Mouse (Mus musculus): Measurements from ENCODE around the gene Fbxw10.

Fbxw10 gene

DNA sequence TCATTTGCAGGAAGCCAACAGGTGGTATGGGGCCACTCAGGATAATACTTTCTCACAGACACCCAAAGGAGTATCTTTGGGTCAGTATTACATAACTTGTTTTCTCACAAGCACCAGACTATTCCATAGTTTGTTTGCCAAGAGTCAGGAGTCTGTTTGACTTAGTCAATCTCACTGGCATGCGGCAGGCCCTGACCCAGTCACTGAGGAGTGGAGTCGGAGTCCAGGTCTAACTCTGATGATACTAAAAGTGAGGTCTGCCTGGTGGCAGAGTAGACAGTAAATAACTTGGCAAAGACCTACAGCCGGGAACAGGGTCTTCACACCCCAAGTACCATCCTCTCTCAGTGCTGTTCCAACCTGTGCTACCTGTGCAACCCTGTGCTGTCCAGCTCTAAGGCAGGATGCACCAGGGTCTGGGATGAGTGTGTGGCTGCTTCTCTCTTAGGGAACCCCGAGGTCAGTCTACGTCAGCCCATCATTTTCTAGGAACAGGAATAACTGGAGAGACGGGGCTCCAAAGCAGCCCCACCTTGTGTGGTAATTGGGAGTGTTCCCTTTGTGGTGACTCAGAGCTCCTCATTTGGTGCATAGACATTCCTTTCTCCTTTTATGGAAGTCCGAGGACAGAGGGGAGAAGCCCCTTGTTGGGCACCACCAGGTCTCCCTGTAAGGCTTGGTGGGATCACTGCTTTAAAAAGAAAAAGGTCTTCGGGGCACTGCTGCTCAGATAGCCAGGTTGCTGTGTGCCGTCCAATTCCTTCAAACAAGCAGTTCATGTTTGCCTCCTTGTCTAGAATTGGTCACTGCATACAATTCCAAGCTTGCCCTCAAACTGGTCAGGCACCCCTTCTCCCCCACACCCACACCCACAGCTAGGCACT lies 21.4 kb upstream of the Fbxw10 start:
- no peaks in the 10 kb centered on the region for H3K27me3 ChIP-seq (ENCODE audit: control insufficient read depth, insufficient read depth, low read length, poor library complexity, severe bottlenecking)
- no peak for DNase-seq (ENCODE audit: low read depth, low spot score)
- H3K36me3 ChIP-seq (ENCODE audit: control insufficient read depth, insufficient read depth, low read length, poor library complexity, severe bottlenecking) = no peaks in the 10 kb centered on the region

GRCm38 (mm10) chr11:62826106-62826733 lies 20.6 kb upstream of the Fbxw10 start:
- DNase-seq (ENCODE audit: low read depth, low spot score) = no peak

GRCm38 (mm10) chr11:62827135-62827534 lies 19.7 kb upstream of the Fbxw10 start:
- Histone ChIP-seq H3K27me3 (ENCODE audit: control insufficient read depth, insufficient read depth, low read length, poor library complexity, severe bottlenecking) (no peaks in the 10 kb centered on the region), H3K36me3 (ENCODE audit: control insufficient read depth, insufficient read depth, low read length, poor library complexity, severe bottlenecking) (no peaks in the 10 kb centered on the region)
- DNase-seq (ENCODE audit: low read depth, low spot score) = no peak

More at GRCm38 (mm10) chr11:62826106-62826733, 20.6 kb upstream of the Fbxw10 start:
- H3K36me3 ChIP-seq (ENCODE audit: control insufficient read depth, insufficient read depth, low read length, poor library complexity, severe bottlenecking) = no peaks in the 10 kb centered on the region
- H3K27me3 ChIP-seq (ENCODE audit: control insufficient read depth, insufficient read depth, low read length, poor library complexity, severe bottlenecking) = no peaks in the 10 kb centered on the region

GRCm38 (mm10) chr11:62827911-62828310 lies 19.0 kb upstream of the Fbxw10 start:
- no peaks in the 10 kb centered on the region for H3K27me3 ChIP-seq (ENCODE audit: control insufficient read depth, insufficient read depth, low read length, poor library complexity, severe bottlenecking)
- DNase-seq (ENCODE audit: low read depth, low spot score) = no peak
- no peaks in the 10 kb centered on the region for H3K36me3 ChIP-seq (ENCODE audit: control insufficient read depth, insufficient read depth, low read length, poor library complexity, severe bottlenecking)

- no peaks in the 10 kb centered on the region; the same call in 1 of the 2 replicates for H3K27me3 ChIP-seq (ENCODE audit: control insufficient read depth, insufficient read depth, low read length, poor library complexity, severe bottlenecking)
- H3K36me3 ChIP-seq (ENCODE audit: control insufficient read depth, insufficient read depth, low read length, poor library complexity, severe bottlenecking) = no peaks in the 10 kb centered on the region
- DNase-seq (ENCODE audit: low read depth, low spot score) = no peak
Measured at GRCm38 (mm10) chr11:62830387-62830786, 16.5 kb upstream of the Fbxw10 start.

DNA sequence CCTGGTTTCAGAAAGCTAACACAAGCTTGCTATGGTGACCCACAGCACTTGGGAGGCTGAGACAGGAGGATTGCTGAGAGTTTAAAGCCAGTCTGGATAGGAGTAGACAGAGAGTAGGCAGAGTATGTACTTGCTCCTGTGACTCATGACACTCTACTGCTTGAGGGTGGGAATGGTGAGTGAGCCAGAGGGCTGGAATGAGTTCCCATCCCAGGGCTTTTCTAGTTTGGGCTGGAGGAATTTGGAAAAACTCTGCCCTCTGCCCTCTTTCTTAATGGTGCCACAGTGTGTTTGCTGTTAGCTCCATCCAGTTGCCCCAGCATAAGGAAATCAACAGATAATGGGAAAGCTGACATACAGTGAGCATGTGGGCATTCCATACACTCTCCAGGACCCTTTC lies 15.0 kb upstream of the Fbxw10 start:
- no peaks in the 10 kb centered on the region; the same call in 1 of the 2 replicates for H3K27me3 ChIP-seq (ENCODE audit: control insufficient read depth, insufficient read depth, low read length, poor library complexity, severe bottlenecking)
- no peak for DNase-seq (ENCODE audit: low read depth, low spot score)
- no peaks in the 10 kb centered on the region for H3K36me3 ChIP-seq (ENCODE audit: control insufficient read depth, insufficient read depth, low read length, poor library complexity, severe bottlenecking)

GRCm38 (mm10) chr11:62844562-62844961 lies 2.3 kb upstream of the Fbxw10 start:
- no peak for DNase-seq (ENCODE audit: low read depth, low spot score)

DNA sequence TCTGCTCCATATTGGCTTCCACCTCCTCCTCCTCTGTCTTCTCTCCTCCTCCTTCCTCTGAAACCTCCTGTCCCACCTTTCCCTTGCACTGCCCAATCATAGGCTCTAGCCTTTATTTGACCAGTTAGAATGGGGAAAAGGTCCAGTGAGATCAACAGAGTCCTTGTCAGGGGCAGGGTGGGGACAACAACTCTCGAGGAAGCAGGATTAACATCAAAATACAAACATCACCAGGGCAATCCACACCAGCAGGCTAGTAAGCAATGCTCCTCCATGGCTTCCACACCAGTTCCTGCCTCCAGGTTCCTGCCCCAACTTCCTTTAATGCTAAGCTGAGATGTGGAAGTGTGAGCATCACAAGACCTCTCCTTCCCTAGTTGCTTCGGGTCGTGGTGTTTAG lies 1.1 kb upstream of the Fbxw10 start:
- H3K36me3 ChIP-seq (ENCODE audit: control insufficient read depth, insufficient read depth, low read length, poor library complexity, severe bottlenecking) = no peaks in the 10 kb centered on the region
- DNase-seq (ENCODE audit: low read depth, low spot score) = no peak
- H3K27me3 ChIP-seq (ENCODE audit: control insufficient read depth, insufficient read depth, low read length, poor library complexity, severe bottlenecking) = no peaks in the 10 kb centered on the region

More at GRCm38 (mm10) chr11:62844562-62844961, 2.3 kb upstream of the Fbxw10 start:
- H3K36me3 ChIP-seq (ENCODE audit: control insufficient read depth, insufficient read depth, low read length, poor library complexity, severe bottlenecking) = no peaks in the 10 kb centered on the region
- no peaks in the 10 kb centered on the region for H3K27me3 ChIP-seq (ENCODE audit: control insufficient read depth, insufficient read depth, low read length, poor library complexity, severe bottlenecking)

- no peaks in the 10 kb centered on the region for H3K27me3 ChIP-seq (ENCODE audit: control insufficient read depth, insufficient read depth, low read length, poor library complexity, severe bottlenecking)
- no peaks in the 10 kb centered on the region for H3K36me3 ChIP-seq (ENCODE audit: control insufficient read depth, insufficient read depth, low read length, poor library complexity, severe bottlenecking)
- peak; percentile 27 for DNase-seq (ENCODE audit: low read depth, low spot score)
Measured at GRCm38 (mm10) chr11:62847655-62848191, 854 bp downstream of the Fbxw10 start.

DNA sequence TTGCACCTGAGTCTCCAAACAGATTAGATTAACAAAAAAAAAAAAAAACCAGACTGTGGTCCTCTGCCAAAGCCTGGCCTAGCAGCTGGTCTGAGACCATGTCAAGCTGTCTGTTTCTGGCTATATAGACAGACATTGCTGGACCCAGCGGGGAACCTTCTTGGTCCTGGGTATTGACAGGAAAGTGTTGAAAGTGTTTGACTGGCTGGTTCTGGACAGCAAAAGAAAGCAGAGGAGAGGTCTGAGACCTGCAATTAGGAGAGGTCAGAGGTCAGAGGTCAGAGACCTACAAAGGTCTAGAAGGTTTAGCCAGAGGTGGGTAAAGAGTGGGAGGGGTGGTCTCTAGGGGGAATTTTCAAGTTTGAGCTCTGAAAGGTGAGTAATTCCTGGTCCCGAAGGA lies 1.4 kb downstream of the Fbxw10 start:
- Histone ChIP-seq H3K36me3 (ENCODE audit: control insufficient read depth, insufficient read depth, low read length, poor library complexity, severe bottlenecking) (no peaks in the 10 kb centered on the region), H3K27me3 (ENCODE audit: control insufficient read depth, insufficient read depth, low read length, poor library complexity, severe bottlenecking) (no peaks in the 10 kb centered on the region)
- DNase-seq (ENCODE audit: low read depth, low spot score) = no peak

GRCm38 (mm10) chr11:62851199-62851598 lies 4.3 kb downstream of the Fbxw10 start:
- H3K36me3 ChIP-seq (ENCODE audit: control insufficient read depth, insufficient read depth, low read length, poor library complexity, severe bottlenecking) = no peaks in the 10 kb centered on the region
- no peaks in the 10 kb centered on the region for H3K27me3 ChIP-seq (ENCODE audit: control insufficient read depth, insufficient read depth, low read length, poor library complexity, severe bottlenecking)
- DNase-seq (ENCODE audit: low read depth, low spot score) = no peak

DNA sequence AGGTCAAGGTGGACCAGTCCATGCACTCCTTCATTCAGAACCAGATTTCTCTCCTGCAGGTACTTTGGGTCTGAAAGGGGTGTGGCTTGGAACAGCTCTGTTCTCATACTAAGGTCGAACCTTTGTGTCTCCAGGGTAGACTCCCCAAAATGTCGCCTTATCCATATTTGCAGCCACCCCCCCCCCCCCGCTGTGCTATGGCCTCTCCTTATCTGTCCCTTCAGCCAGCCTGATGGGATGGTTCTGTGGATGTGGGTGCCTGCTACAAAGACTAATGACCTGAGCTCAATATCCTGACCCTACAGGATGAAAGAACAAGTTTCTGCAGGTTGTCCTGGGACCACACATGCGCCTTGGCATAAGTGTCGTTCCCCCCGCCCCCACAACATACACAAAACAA lies 6.5 kb downstream of the Fbxw10 start:
- DNase-seq (ENCODE audit: low read depth, low spot score) = no peak
- H3K27me3 ChIP-seq (ENCODE audit: control insufficient read depth, insufficient read depth, low read length, poor library complexity, severe bottlenecking) = no peaks in the 10 kb centered on the region

GRCm38 (mm10) chr11:62865562-62865961 lies 18.7 kb downstream of the Fbxw10 start:
- Histone ChIP-seq H3K27me3 (ENCODE audit: control insufficient read depth, insufficient read depth, low read length, poor library complexity, severe bottlenecking) (no peaks in the 10 kb centered on the region), H3K36me3 (ENCODE audit: control insufficient read depth, insufficient read depth, low read length, poor library complexity, severe bottlenecking) (no peaks in the 10 kb centered on the region)
- no peak for DNase-seq (ENCODE audit: low read depth, low spot score)

More for the DNA sequence above, 6.5 kb downstream of the Fbxw10 start:
- no peaks in the 10 kb centered on the region for H3K36me3 ChIP-seq (ENCODE audit: control insufficient read depth, insufficient read depth, low read length, poor library complexity, severe bottlenecking)

- no peaks in the 10 kb centered on the region for H3K36me3 ChIP-seq (ENCODE audit: control insufficient read depth, insufficient read depth, low read length, poor library complexity, severe bottlenecking)
- H3K27me3 ChIP-seq (ENCODE audit: control insufficient read depth, insufficient read depth, low read length, poor library complexity, severe bottlenecking) = no peaks in the 10 kb centered on the region
- DNase-seq (ENCODE audit: low read depth, low spot score) = no peak
Measured at GRCm38 (mm10) chr11:62866685-62867084, 19.8 kb downstream of the Fbxw10 start.

- Histone ChIP-seq H3K27me3 (ENCODE audit: control insufficient read depth, insufficient read depth, low read length, poor library complexity, severe bottlenecking) (no peaks in the 10 kb centered on the region), H3K36me3 (ENCODE audit: control insufficient read depth, insufficient read depth, low read length, poor library complexity, severe bottlenecking) (no peaks in the 10 kb centered on the region)
- no peak for DNase-seq (ENCODE audit: low read depth, low spot score)
Measured at GRCm38 (mm10) chr11:62869201-62869600, 22.3 kb downstream of the Fbxw10 start.
